Mouse (Mus musculus): ENCODE results near the gene Acap1.

The Acap1 gene

DNA sequence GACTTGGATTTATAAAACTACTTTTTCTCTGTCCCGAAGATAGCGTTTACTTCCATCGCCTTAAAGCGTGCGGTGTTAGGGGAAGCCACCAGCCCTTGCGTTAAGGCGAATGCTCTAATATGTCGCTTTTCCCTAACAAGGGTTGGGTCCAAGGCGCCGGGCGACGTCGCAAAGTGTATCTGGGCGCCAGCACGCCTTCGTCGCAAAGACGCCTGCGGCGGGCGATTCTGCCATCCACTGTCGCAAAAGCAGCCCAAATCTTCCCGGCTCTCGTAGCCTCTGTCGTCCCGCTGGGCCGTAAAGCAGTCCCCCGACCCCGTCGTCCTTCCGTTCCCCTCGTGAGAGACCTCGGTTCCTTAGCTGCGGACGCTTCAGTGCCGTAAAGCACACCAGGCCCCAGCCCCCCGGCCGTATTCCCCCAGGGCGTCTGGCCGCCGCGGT, 6.1 kb upstream of the Acap1 start:
- peak; percentile 94 to 97 for DNase-seq

- peak; percentile 92 to 94 for DNase-seq
Observed at GRCm38 (mm10) chr11:69900471-69901405, 5.4 kb upstream of the Acap1 start, which contains the start of the genes 2810408A11Rik and Neurl4. Gene 2810408A11Rik, minus strand, starts transcription at chr11:69900987. Gene Neurl4, plus strand, starts transcription at chr11:69901072.

DNA sequence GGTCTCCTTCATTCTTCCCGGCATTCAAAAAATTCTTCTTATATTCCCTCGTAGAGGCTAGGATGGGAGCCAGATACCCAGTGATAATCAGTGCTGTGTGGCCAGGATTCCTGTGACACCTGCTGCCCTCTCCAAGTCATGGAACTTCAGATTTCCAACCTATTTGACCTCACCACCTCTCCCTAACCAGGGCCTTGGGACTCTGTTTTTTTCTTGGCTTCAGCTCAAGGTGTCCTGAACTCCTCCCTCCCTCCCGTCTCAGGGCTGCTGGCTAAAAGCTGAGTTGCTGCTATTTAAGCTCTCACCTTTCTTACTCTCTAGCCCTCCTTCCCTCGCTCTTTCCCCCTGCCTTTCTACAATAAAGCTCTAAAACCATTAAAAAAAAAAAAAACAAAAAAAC, 4.5 kb upstream of the Acap1 start:
- peak; percentile 29 to 40 for DNase-seq

DNA sequence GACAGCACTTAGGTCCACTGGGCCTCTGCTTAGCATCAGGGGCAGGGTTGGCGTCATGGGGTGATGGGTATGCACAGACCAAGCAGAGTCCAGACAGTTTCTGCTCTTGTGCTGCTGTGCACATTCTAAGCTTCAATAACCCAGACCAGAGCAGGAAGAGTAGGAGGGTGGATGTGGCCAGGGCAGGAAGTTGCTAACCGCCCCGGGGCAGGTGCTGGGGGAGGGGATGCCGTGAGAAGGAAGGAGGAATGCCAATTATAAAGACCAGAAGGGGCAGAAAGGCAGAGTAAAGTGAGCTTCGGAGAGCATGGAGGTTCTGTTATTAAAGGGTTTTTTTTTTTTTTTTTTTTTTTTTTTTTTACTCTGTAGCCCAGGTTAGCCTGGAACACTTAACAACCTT, 668 bp downstream of the Acap1 start:
- DNase-seq, result no peak

DNA sequence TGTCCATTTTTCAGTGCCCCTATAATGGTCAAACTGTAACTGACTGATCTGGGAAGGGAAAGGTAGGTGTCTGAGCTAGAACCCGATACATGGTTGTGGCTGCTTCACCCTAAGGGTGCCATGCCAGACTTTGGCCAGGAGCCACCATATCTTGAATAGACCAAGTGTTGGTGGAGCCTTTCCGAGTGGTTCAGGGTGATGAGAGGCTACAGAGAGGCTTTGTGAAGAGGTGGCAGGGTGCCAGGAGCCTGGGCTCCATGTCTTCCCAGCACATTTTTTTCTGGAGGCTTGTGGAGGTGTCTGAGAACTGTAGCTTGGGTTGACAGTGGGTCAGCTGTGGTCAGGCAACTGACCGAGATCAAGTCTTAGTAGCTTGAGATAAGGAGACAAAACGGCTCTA, 3.9 kb downstream of the Acap1 start:
- DNase-seq, result peak; percentile 52 to 64

DNA sequence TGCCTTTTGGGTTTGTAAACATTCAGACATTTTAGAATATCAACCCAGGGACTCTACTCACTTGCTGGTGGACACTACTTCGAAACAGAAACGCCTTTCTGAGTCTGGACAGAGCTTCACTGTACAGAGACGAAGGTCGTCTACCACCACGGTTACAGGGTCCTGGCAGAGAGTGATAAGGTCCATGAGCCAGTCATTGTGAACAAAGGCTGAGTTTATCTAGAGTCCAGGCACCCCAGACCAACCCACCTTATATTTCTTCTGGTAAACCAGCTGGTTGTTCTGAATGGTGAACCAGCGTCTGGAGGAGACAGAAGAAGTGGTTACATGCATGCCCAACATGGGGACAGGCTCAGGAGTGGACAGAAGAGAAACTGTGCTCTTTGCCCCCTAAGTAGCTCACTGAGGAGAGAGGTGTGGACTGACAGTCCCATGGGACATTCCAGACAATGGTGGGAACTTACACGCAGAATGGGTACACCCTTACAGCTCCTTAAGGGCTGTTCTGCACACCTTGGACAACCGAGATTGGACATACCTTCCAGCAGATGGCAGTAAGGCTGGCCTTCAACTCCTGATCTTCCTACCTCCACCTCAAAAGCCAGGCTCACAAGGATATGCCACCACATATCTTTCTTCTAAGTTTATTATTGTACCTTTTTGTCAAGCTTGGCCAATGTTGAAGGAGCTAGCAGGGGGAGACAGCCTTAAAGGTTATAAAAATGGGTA, 8.3 kb downstream of the Acap1 start:
- DNase-seq, result no peak

GRCm38 (mm10) chr11:69884663-69885062, 10.7 kb downstream of the Acap1 start:
- DNase-seq, result no peak

DNA sequence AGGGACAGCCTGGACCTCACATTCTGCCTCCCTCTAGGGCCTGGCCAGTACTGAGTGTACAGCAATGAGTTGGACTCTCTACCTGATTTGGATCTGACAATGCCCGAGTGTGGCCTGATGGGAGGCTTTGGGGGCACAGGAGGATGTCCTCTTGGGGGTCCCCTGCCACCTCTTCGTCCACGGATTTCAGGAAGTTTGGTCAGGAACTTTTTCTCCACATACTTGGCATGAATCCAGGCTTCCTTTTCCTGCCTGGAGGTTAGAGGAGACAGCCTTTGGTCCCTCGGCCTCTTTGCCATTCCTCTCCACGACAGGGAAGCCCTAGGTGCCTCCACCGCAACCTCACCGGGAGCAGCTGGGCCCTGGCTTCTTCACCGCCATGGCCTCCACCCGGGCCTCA, 11.1 kb downstream of the Acap1 start:
- no peak for DNase-seq

- no peak for DNase-seq
Observed at GRCm38 (mm10) chr11:69883527-69884151, 11.7 kb downstream of the Acap1 start.

DNA sequence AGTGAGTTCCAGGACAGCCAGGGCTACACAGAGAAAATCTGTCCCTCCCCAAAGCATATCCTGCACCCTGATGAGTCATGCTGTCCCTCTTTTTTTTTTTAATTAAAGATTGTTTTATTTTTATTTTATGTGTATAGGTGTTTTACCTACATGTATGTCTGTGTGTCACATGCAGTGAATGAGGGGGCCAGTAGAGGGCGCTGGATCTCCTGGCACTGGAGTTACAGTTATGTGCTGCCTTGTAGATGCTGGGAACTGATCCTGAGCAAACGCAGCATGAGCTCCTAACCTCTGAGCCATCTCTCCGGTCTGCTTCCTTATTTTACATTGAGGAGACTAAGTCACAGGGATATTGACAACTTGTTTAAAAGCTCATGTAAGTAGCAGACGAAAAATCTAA, 12.3 kb downstream of the Acap1 start:
- DNase-seq, result peak; percentile 50 to 61

DNA sequence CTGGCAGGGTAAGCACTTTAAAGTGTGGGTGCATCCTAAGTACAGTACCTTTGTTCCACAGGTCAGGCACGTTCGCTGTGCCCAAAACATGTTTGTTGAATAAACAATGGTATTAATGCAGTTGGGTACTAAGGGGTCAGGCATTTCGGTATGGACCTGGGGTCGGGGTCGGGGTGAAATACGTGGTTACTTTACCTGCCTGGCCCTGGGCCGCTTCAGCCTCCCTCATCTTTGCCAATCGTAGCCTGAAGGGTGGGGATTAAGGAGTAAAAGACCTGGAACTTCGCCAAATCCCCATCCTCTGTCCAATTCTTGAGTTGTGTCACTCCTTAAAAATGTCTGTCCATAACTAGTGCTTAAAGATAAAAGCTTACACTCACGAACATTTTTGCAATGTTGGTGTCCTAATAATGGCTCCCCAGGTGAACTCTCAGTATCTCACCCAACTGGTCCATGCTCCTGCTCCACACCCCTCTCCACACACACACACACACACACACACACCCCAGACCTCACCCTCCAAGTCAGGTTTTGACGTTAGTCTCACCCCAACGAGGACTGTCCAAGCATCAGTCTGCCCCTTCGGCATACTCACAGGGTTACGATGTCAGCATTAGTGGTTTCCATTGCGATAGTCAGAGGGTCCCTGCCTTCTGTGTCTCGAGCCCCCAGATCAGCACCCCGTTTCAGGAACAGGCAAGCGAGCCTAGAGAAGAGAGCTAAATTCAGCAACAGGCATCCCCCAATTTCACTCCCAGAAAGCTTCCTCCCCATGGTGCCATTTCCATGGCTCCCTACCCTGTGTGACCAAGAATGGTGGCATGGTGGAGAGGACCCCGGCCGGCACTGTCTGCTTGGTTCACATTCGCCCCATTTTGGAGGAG, 13.3 kb downstream of the Acap1 start:
- peak in 1 of 2 experiments; percentile 30 for DNase-seq

DNA sequence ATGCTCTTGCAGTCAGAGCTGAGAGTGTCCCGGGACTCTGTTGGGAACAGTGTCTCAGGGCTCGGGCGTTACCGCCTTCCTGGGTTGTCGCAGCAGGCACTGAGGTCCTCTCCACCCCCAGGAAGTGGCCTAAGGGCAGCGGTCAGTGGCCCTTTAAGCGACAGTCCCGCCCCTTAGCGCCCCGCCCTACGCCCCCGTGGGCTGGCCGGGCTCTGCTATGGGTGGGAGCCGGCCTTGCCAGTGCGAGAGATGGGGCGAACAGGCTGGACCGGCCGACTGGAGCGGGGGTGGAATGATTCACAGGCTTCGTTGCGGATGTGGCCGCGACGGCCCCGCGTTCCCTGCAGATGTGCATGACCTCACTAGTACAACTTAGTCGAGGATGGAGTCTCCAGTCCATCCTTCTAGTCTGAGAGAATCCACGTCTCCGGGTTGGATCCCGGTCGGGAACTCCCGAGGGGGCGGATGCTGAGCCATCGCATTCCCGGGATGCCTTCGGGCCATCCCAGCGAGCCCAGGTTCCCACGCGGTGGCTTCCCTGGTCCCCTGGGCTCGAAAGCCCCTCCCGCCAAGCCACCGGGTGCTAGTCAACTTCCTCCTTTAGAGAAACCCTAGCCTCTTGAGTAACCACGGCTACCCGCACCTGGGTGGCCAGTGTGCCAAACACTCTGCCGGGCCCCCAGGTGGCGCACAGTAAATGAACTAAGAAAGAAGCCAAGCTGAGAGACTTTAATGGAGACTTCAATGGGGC, 14.3 kb downstream of the Acap1 start, which contains the start of gene Kctd11:
Kctd11 (minus strand) TSS at position 554 of the 751 bp plus-strand sequence.
- DNase-seq, result peak; percentile 80 to 87

DNA sequence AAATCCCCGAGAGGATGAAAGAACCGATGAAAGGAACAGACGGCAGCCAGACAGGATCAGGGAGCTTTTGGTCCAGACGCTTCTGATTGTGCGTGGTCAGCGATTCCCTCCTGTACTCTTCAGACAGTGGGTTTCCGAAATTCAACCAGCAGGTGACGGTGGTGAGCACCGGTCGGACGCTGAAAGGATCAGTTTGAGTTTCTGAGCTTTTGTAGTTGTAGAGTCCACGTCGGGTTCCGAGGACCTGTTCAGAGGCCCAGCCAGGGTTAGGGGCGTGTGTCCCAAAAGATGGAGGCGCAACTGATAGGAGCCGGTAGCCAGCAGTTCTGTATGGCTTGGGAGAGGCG, 14.9 kb downstream of the Acap1 start:
- peak; percentile 77 to 81 for DNase-seq

DNA sequence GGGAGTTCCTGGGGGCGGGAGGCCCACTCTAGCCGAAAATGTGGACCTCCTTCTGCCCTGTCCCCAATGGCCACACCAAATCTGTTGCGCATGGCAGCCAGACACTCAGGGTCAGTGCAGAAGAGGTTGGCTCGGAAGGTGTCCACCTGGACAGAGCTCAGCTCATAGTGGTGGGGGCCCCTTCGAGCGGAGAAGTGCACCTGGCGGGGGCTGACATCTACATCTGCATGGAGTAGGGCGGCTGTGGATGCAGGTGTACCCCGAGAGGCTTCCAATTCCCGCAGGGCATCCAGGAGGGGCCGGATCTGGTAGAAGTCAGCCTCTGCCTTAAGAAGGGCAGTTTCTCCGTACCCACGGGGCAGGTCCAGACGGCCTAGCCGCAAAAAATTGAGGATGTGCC, 15.6 kb downstream of the Acap1 start:
- peak in 1 of 2 experiments; percentile 18 for DNase-seq

DNA sequence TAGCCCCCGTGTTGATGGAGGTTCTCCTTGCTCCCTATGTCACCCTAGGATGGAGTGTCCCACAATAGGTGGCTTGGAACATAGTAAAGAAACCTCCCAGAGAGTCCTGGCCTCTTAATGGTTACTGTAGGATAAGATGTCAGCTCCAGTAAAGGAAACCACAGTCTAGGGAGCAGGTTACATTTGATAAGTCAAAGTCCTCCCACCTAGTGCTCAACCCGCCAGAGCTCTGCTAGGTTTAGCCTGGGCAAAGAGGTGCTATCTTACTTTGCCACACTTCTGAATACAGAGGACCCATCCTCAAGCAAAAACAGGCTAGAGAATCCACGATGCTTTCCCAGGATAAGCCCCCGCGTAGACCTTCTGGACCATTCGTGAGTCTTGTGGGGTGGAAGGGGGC, 16.4 kb downstream of the Acap1 start:
- DNase-seq, result no peak

- DNase-seq, result no peak
Observed at GRCm38 (mm10) chr11:69878399-69878798, 16.9 kb downstream of the Acap1 start.

GRCm38 (mm10) chr11:69877878-69878277, 17.5 kb downstream of the Acap1 start, which contains the start of gene Tmem95:
Gene Tmem95, minus strand, starts transcription at chr11:69878018.
- DNase-seq, result peak in 1 of 2 experiments; percentile 34

- DNase-seq, result peak; percentile 93 to 95
Observed at GRCm38 (mm10) chr11:69876867-69877266, 18.5 kb downstream of the Acap1 start.

- no peak for DNase-seq
Observed at GRCm38 (mm10) chr11:69876186-69876585, 19.2 kb downstream of the Acap1 start.

GRCm38 (mm10) chr11:69872451-69872850, 22.9 kb downstream of the Acap1 start:
- DNase-seq, result no peak

DNA sequence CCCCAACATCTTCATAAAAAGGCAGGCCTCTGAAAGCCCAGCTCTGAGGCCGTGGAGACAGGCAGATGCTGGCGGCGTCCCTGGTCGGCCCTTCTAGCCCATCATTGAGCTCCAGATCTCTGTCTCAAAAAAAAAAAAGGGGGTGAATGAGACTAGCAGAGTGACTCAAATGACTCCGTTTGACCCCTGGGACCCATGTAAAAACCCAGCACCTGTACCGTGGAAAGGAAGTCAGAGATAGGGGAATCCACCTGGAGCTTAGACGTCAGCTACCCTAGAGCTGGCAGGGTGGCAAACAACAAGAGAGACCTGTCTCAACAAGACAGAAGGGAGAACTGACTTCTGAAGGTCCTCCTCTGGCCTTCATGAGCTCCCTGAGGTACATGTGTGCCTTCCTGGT, 23.5 kb downstream of the Acap1 start:
- no peak for DNase-seq
